ENCODE assay signal across 32 mouse cellular contexts in genomic region chr12:53168189-53169003, GRCm38 (mm10).
"Had no signal": no experiment of that assay in that cellular context is flagged by ENCODE, and none has a peak within 500 bp of the region (broad histone marks: within the 10 kb centered on the region; RNA-seq: fewer than 3 reads in every experiment).

No protein-coding gene starts in this region.

- H3K9me3 ChIP-seq: limb, embryonic 10.5 days; limb, embryonic 12.5 days; limb, embryonic 13.5 days; limb, embryonic 15.5 days; liver, embryonic 12.5 days; liver, embryonic 13.5 days; liver, embryonic 15.5 days; lung, embryonic 15.5 days; midbrain, embryonic 10.5 days; midbrain, embryonic 12.5 days; midbrain, embryonic 13.5 days; midbrain, embryonic 15.5 days had no signal

- ATAC-seq: liver, embryonic 12.5 days; liver, postnatal 0 days; lung, postnatal 0 days; midbrain, embryonic 13.5 days; midbrain, embryonic 15.5 days; midbrain, embryonic 16.5 days had no signal

- DNase-seq: left cerebral cortex, postnatal 4 days; liver; liver, embryonic 13.5 days; liver, postnatal 0 days; lung, adult 18-20 months; lung, adult 2 months; lung, embryonic 14.5 days; lung, postnatal 10 days; lung, postnatal 14 days; lung, postnatal 36 days; lung, postnatal 4 days; midbrain, embryonic 14.5 days had no signal

- H3K4me1 ChIP-seq: limb, embryonic 10.5 days; limb, embryonic 12.5 days; limb, embryonic 13.5 days; limb, embryonic 15.5 days; liver, embryonic 12.5 days; liver, embryonic 13.5 days; liver, embryonic 15.5 days; lung, embryonic 15.5 days; megakaryocyte, embryonic 14.5 days; midbrain, embryonic 10.5 days; midbrain, embryonic 12.5 days; midbrain, embryonic 13.5 days; midbrain, embryonic 15.5 days had no signal

- H3K4me2 ChIP-seq: limb, embryonic 12.5 days; limb, embryonic 13.5 days; limb, embryonic 15.5 days; liver, embryonic 11.5 days; liver, embryonic 12.5 days; liver, embryonic 13.5 days; liver, embryonic 15.5 days; lung, embryonic 14.5 days; lung, embryonic 15.5 days; midbrain, embryonic 11.5 days; midbrain, embryonic 12.5 days; midbrain, embryonic 13.5 days; midbrain, embryonic 15.5 days had no signal

- H3K27ac ChIP-seq: left cerebral cortex, adult 2 months; limb, embryonic 10.5 days; limb, embryonic 12.5 days; limb, embryonic 13.5 days; limb, embryonic 15.5 days; liver, embryonic 12.5 days; liver, embryonic 13.5 days; liver, embryonic 14.5 days; liver, embryonic 15.5 days; lung, embryonic 15.5 days; macrophage; midbrain, embryonic 10.5 days; midbrain, embryonic 12.5 days; midbrain, embryonic 13.5 days; midbrain, embryonic 15.5 days had no signal

- H3K36me3 ChIP-seq: limb, embryonic 10.5 days; limb, embryonic 12.5 days; limb, embryonic 13.5 days; limb, embryonic 15.5 days; liver, embryonic 12.5 days; liver, embryonic 13.5 days; liver, embryonic 15.5 days; lung, embryonic 15.5 days; midbrain, embryonic 10.5 days; midbrain, embryonic 12.5 days; midbrain, embryonic 13.5 days; midbrain, embryonic 15.5 days had no signal

- H3K4me3 ChIP-seq: left cerebral cortex, adult 2 months; limb, embryonic 10.5 days; limb, embryonic 12.5 days; limb, embryonic 13.5 days; limb, embryonic 15.5 days; liver, embryonic 12.5 days; liver, embryonic 13.5 days; liver, embryonic 15.5 days; lung, embryonic 15.5 days; megakaryocyte, embryonic 14.5 days; midbrain, embryonic 10.5 days; midbrain, embryonic 12.5 days; midbrain, embryonic 13.5 days; midbrain, embryonic 15.5 days; myocyte had no signal

- H3K27me3 ChIP-seq: limb, embryonic 12.5 days; limb, embryonic 13.5 days; limb, embryonic 15.5 days; liver, embryonic 12.5 days; liver, embryonic 13.5 days; liver, embryonic 15.5 days; lung, embryonic 15.5 days; megakaryocyte, embryonic 14.5 days; midbrain, embryonic 12.5 days; midbrain, embryonic 13.5 days; midbrain, embryonic 15.5 days had no signal

- H3K9ac ChIP-seq: limb, embryonic 12.5 days; limb, embryonic 13.5 days; limb, embryonic 15.5 days; liver, embryonic 12.5 days; liver, embryonic 13.5 days; liver, embryonic 14.5 days; liver, embryonic 15.5 days; liver, postnatal 0 days; lung, embryonic 14.5 days; lung, embryonic 15.5 days; midbrain, embryonic 12.5 days; midbrain, embryonic 13.5 days; midbrain, embryonic 15.5 days had no signal
